Comparison of ENCODE assay signal across 12 mouse cellular contexts in genomic region chr13:112025586-112025950, GRCm38 (mm10).
A peak's percentile ranks its signal among the peaks of the same experiment; 100 is the strongest.
DNase-seq lines count a peak whose midpoint lies in the region; ATAC-seq and TF ChIP-seq lines count a peak whose summit lies in the region.
"Had no signal": no experiment of that assay in that cellular context is flagged by ENCODE, and none has a peak within 500 bp of the region (broad histone marks: within the 10 kb centered on the region; RNA-seq: fewer than 3 reads in every experiment).

No protein-coding gene starts in this region.

- no peak for TF ChIP-seq CTCF in lung, adult 2 months (IDR thresholded peaks at IDR 0.05; ENCODE audit: insufficient read depth, low read length)
- peak; percentile 26; the same call in 1 of the 2 replicates for TF ChIP-seq CTCF in lung, postnatal 0 days (IDR thresholded peaks at IDR 0.05)

- peak; percentile 33 for DNase-seq in heart, adult 8-10 months (ENCODE audit: low spot score)
- no peak for DNase-seq in lung, adult 2 months
- peak; percentile 78 for DNase-seq in lung, postnatal 0 days (ENCODE audit: low spot score)
- no peak for DNase-seq in layer of hippocampus, postnatal 10 days (ENCODE audit: low spot score in 2 of 2)
- no peak for DNase-seq in hindbrain, embryonic 10.5 days (ENCODE audit: low spot score)
- DNase-seq: cerebellum, adult 18-20 months had no signal

- no peak overlapping the region for H3K27ac ChIP-seq in heart, embryonic 11.5 days (ENCODE audit: low read depth, low read length)
- peak overlapping the region; percentile 67 for H3K27ac ChIP-seq in lung, embryonic 16.5 days (ENCODE audit: low read length)
- H3K27ac ChIP-seq in lung, postnatal 0 days (ENCODE audit: low read length) = no peak overlapping the region
- H3K27ac ChIP-seq in hindbrain, embryonic 10.5 days = no peak overlapping the region
- H3K27ac ChIP-seq: embryonic facial prominence, embryonic 15.5 days; forebrain, embryonic 12.5 days; left cerebral cortex, adult 2 months; limb, embryonic 13.5 days had no signal

- H3K4me2 ChIP-seq in heart, embryonic 11.5 days = no peak overlapping the region
- H3K4me2 ChIP-seq in lung, embryonic 16.5 days (ENCODE audit: low read depth, low read length) = no peak overlapping the region
- H3K4me2 ChIP-seq in lung, postnatal 0 days (replicated peaks; ENCODE audit: low read depth, low read length) = no peak overlapping the region
- H3K4me2 ChIP-seq: embryonic facial prominence, embryonic 15.5 days; forebrain, embryonic 12.5 days; limb, embryonic 13.5 days had no signal

- no peak for TF ChIP-seq EP300 in lung, postnatal 0 days (IDR thresholded peaks at IDR 0.05)

- WGBS in heart, embryonic 11.5 days (ENCODE audit: insufficient replicate concordance) = 81% methylated on average over 5 of the region's 5 CpGs
- 58% methylated on average over 5 of the region's 5 CpGs for WGBS in lung, embryonic 16.5 days
- WGBS in lung, adult 2 months = 78% methylated on average over 5 of the region's 5 CpGs
- WGBS in lung, postnatal 0 days = 61% methylated on average over 5 of the region's 5 CpGs
- 79% methylated on average over 5 of the region's 5 CpGs for WGBS in hindbrain, embryonic 10.5 days

- ATAC-seq in heart, embryonic 11.5 days (replicated peaks; ENCODE audit: insufficient number of reproducible peaks, low FRiP score, low TSS enrichment) = no peak
- peak; percentile 74 for ATAC-seq in lung, embryonic 16.5 days (ENCODE audit: low read depth)
- peak; percentile 65 for ATAC-seq in lung, postnatal 0 days

- H3K36me3 ChIP-seq in heart, embryonic 11.5 days (ENCODE audit: control insufficient read depth, insufficient read depth, low read length) = no peaks in the 10 kb centered on the region
- H3K36me3 ChIP-seq in lung, embryonic 16.5 days (ENCODE audit: control insufficient read depth, insufficient read depth, low read length) = no peaks in the 10 kb centered on the region
- no peaks in the 10 kb centered on the region for H3K36me3 ChIP-seq in lung, postnatal 0 days (ENCODE audit: insufficient read depth, low read length)
- no peaks in the 10 kb centered on the region for H3K36me3 ChIP-seq in hindbrain, embryonic 10.5 days
- H3K36me3 ChIP-seq: embryonic facial prominence, embryonic 15.5 days; forebrain, embryonic 12.5 days; limb, embryonic 13.5 days had no signal

- H3K9me3 ChIP-seq in heart, embryonic 11.5 days (replicated peaks; ENCODE audit: control insufficient read depth, low read length) = no peaks in the 10 kb centered on the region
- no peaks in the 10 kb centered on the region for H3K9me3 ChIP-seq in lung, embryonic 16.5 days (ENCODE audit: control insufficient read depth, low read length)
- H3K9me3 ChIP-seq in lung, postnatal 0 days (ENCODE audit: low read length) = no peaks in the 10 kb centered on the region
- no peaks in the 10 kb centered on the region for H3K9me3 ChIP-seq in hindbrain, embryonic 10.5 days
- H3K9me3 ChIP-seq: embryonic facial prominence, embryonic 15.5 days; forebrain, embryonic 12.5 days; limb, embryonic 13.5 days had no signal

- no peak overlapping the region for H3K4me3 ChIP-seq in heart, embryonic 11.5 days (ENCODE audit: low read depth, low read length)
- no peak overlapping the region for H3K4me3 ChIP-seq in lung, embryonic 16.5 days (ENCODE audit: low read length)
- no peak overlapping the region for H3K4me3 ChIP-seq in lung, adult 2 months (replicated peaks; ENCODE audit: extremely low read depth, low read depth, low read length)
- no peak overlapping the region for H3K4me3 ChIP-seq in lung, postnatal 0 days (ENCODE audit: low read depth, low read length)
- H3K4me3 ChIP-seq in hindbrain, embryonic 10.5 days = no peak overlapping the region
- H3K4me3 ChIP-seq: embryonic facial prominence, embryonic 15.5 days; forebrain, embryonic 12.5 days; left cerebral cortex, adult 2 months; limb, embryonic 13.5 days had no signal

- peaks cover 10% of the 10 kb centered on the region for H3K4me1 ChIP-seq in heart, embryonic 11.5 days (ENCODE audit: control insufficient read depth, insufficient read depth, low read length)
- peaks cover 15% of the 10 kb centered on the region for H3K4me1 ChIP-seq in lung, embryonic 16.5 days (replicated peaks; ENCODE audit: control insufficient read depth, insufficient read depth, low read length)
- no peaks in the 10 kb centered on the region; the same call in 1 of the 2 replicates for H3K4me1 ChIP-seq in lung, adult 2 months (ENCODE audit: control insufficient read depth, insufficient read depth, low read length)
- no peaks in the 10 kb centered on the region for H3K4me1 ChIP-seq in lung, postnatal 0 days (ENCODE audit: insufficient read depth, low read depth, low read length)
- H3K4me1 ChIP-seq in hindbrain, embryonic 10.5 days (replicated peaks) = peaks cover 10% of the 10 kb centered on the region

- H3K9ac ChIP-seq in heart, embryonic 11.5 days (ENCODE audit: low read depth, low read length) = no peak overlapping the region
- H3K9ac ChIP-seq in lung, embryonic 16.5 days (ENCODE audit: low read length) = no peak overlapping the region
- no peak overlapping the region for H3K9ac ChIP-seq in lung, postnatal 0 days (replicated peaks; ENCODE audit: low read depth)
- H3K9ac ChIP-seq: embryonic facial prominence, embryonic 15.5 days; forebrain, embryonic 12.5 days; limb, embryonic 13.5 days had no signal

- no peak for TF ChIP-seq POLR2A in lung, adult 2 months (IDR thresholded peaks at IDR 0.05; ENCODE audit: borderline replicate concordance, extremely low read depth, low read depth, low read length)

- no peaks in the 10 kb centered on the region for H3K27me3 ChIP-seq in heart, embryonic 11.5 days (ENCODE audit: control insufficient read depth, insufficient read depth, low read length)
- H3K27me3 ChIP-seq in lung, embryonic 16.5 days (ENCODE audit: control insufficient read depth, insufficient read depth, low read depth, low read length) = no peaks in the 10 kb centered on the region
- H3K27me3 ChIP-seq in lung, postnatal 0 days (replicated peaks; ENCODE audit: insufficient read depth, low read length) = no peaks in the 10 kb centered on the region
- H3K27me3 ChIP-seq in hindbrain, embryonic 10.5 days (ENCODE audit: insufficient read depth, poor library complexity, severe bottlenecking) = no peaks in the 10 kb centered on the region; the same call in 1 of the 2 replicates
- H3K27me3 ChIP-seq: embryonic facial prominence, embryonic 15.5 days; forebrain, embryonic 12.5 days had no signal

Comparison
In these comparisons a context has a peak if more than half of its experiments do, and no peak if none do; other contexts are left out.
1. DNase-seq: peak in heart, adult 8-10 months (single experiment) and lung, postnatal 0 days (single experiment); none in lung, adult 2 months (single experiment), layer of hippocampus, postnatal 10 days (0 of 2) and hindbrain, embryonic 10.5 days (single experiment).